Mouse (Mus musculus) liver, embryonic 14.5 days (tissue): Measurements from ENCODE around the gene Jmjd1c.

Source experiments
- CTCF ChIP-seq: IDR thresholded peaks from 2 replicates; pipeline ENCODE4 v1.5.1; 2016; ENCODE audit warnings: antibody characterized with exemption, low read depth, control low read depth
- EP300 ChIP-seq: IDR thresholded peaks from 2 replicates; pipeline ENCODE4 v1.6.1; 2016; ENCODE audit warnings: antibody characterized with exemption, low read depth

DNA sequence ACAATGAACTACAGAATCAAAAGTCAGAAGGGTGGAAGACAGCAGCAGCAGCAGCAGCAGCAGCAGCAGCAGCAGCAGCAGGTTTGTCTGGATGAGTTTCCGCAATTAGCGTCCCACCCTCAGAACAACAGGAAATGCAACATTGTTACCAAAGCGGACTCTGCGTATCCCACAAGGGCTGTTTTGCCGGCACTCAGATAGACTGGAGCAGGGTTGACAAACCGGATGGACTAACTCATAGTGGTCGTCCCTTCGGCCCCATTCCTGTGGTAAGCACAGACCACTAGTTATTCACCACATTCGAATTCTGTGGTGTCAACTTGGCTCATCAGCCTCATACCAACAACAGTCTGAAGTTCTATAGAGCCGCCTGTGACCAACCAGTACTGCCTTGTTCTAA, 26.9 kb upstream of the Jmjd1c start:
- no peak for TF ChIP-seq CTCF
- TF ChIP-seq EP300 = no peak
